Mouse (Mus musculus) mouse embryonic stem cell (cell line): ENCODE data around the gene Urm1.
"Not testable (repeated sequence)": the region's sequence is repeated elsewhere in the genome, so short reads cannot be mapped to it uniquely, and the experiment has no call there.

Experiments
- in situ Hi-C, 2 experiments: fragments of 300-500 bp; cut with MboI; formaldehyde crosslinking; loops; 1 replicate in 1 of 2; 3 replicates in 1 of 2; pipeline ENCODE4 v1.14.3; 2019 to 2020; ENCODE audit warnings: low sequenced_read_pairs in 2 of 2, low pct_unique_long_range_greater_than_20kb in 1 of 2, mixed read lengths in 1 of 2; ENCODE audit not compliant: unreplicated experiment in 1 of 2

Gene Urm1

DNA sequence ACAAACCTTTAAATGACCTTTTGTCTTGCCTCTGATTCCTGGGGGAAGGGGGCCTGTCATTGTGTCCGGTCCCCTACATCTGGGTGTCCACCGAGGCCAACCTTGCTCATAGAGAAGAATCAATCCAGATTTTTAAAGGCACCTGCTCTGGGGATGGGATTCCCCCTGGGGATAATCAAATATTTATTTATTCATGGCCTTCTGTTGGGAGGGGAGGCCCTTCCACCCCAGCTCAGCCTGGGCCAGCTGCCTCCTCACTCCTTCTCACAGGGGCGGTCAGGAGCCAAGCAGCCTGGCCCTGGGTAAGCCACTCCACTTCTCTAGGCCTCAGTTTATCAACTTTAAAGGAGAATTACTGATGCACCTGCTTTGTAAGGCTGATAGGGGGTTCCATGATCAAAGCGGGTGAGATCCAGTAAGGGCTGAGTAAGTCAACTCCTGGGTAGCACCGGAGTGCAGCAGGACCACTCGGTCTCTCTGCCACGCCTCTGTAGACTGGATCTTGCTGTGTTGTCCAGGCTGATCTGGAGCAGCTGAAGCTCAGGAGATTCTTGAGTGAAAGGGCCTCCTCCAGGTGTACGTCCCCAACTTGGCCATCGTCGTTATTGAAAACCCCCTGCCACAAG is 35.8 kb downstream of the Urm1 start:
- in situ Hi-C loops = loop anchor here in 1 of 2 experiments (5.0 kb wide), 1 partner anchor 38 kb away; no protein-coding TSS in a partner anchor

DNA sequence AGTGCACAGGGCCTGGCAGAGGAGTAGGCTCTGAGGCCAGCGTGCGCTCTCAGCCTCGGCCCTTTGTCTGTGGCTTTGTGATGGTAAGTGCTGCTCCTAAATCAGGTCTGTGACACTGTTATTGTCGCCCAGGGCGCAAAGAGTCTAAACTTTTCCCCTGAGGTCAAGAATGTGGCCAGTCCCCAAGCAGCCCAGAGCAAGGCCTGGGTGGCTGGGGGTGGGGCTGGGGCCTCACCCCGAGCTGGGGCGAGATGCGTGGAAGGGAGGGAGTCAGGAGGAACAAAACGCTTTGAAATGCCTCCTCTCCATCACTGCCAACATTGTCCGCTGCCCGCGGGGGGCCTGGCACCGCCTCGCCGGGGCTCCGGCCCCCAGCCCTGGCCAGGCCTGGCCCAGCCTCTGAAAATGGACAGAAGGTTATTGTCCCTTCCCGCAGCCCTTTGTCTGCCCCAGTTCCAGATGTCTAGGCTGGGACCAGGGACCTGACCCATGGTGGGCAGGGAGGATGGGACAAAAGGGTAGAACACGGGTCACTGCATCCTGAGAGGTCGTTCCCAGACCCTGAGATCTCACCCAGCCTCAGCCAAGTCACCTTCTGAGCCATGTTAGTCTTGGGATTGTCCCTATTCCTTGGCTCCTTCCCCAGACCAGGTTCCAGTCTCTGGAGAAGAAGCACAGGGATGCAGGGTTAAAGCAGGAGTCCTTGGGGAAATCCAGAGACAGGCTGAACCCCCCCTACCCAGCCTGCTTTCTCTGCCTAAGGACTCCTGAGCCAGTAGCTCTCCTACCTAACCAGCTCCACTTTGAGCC is 36.8 kb downstream of the Urm1 start:
- in situ Hi-C loops = loop anchor here in 1 of 2 experiments (5.0 kb wide), 1 partner anchor 39 kb away; no protein-coding TSS in a partner anchor

- in situ Hi-C loops = loop anchor here in 1 of 2 experiments (5.0 kb wide), 1 partner anchor 40 kb away; no protein-coding TSS in a partner anchor
Measured at GRCm38 (mm10) chr2:29857341-29857740, 37.5 kb downstream of the Urm1 start.

GRCm38 (mm10) chr2:29857967-29858366 is 38.1 kb downstream of the Urm1 start:
- in situ Hi-C loops = loop anchor here in 1 of 2 experiments (5.0 kb wide), 1 partner anchor 41 kb away; no protein-coding TSS in a partner anchor

DNA sequence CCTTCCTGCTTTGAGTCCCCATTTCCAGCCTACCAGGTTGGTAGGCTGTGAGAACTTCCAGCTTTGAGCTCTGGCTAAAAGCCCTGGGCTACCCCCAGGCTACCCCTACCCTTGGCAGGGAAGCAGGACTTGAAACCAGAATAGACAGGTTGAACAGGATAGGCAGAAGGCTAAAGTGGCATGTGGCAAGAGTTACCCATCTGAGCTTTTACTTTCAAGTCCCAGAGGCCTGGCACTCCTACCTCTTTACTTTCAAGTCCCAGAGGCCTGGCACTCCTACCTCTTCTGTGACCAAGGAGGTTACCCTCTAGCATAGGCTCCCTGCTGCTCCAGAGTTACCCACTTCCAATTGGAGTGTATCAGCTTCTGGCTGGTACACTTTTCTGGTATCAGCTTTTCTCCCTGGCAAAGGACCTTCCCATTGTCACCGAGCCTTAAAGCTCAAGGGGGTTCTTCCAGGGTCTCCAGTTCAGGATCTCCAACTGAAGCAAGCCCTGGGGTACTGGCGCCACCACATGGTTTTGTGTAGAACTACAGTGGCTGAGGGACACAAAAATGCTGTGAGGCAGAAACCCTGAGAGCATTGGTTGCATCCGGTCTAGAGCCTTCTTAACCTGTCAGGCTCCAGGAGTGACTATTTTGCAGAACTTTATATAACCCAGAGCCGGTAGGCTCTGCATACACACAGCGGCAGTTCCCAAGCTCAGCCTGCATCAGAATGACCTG is 39.0 kb downstream of the Urm1 start:
- in situ Hi-C loops = loop anchor here in 1 of 2 experiments (5.0 kb wide), 1 partner anchor 42 kb away; no protein-coding TSS in a partner anchor

DNA sequence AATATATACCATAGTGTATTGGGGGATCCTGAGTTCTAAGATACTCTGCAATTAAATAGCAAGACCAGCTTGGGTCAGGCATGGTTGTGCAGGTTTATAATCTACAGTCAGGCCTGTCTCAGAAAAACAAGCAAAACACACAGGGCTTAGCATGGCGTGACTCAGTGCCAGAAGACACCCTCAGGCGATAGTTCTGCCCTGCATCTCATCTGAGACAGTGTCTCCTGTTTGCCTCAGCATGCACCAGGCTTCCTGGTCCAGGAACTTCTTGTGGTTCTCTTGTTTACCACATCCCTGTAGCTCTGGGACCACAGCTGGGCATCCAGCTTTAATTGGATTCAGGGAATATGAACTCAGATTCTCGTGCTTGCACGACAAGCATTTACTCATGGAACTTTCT is 45.2 kb downstream of the Urm1 start:
- in situ Hi-C loops = loop anchor here in 1 of 2 experiments (10.0 kb wide), 1 partner anchor 100 kb away; no protein-coding TSS in a partner anchor

- in situ Hi-C loops = loop anchor here in 1 of 2 experiments (10.0 kb wide), 1 partner anchor 104 kb away; no protein-coding TSS in a partner anchor
Measured at GRCm38 (mm10) chr2:29868949-29869645, 49.2 kb downstream of the Urm1 start, which contains the start of gene Cercam. Gene Cercam, plus strand, starts transcription at chr2:29869164.

GRCm38 (mm10) chr2:29869646-29870451 is 50.0 kb downstream of the Urm1 start:
- in situ Hi-C loops = loop anchor here in 1 of 2 experiments (10.0 kb wide), 1 partner anchor 105 kb away; no protein-coding TSS in a partner anchor

- in situ Hi-C loops = no loop called here
Measured at GRCm38 (mm10) chr2:29872581-29873295, 52.9 kb downstream of the Urm1 start.

DNA sequence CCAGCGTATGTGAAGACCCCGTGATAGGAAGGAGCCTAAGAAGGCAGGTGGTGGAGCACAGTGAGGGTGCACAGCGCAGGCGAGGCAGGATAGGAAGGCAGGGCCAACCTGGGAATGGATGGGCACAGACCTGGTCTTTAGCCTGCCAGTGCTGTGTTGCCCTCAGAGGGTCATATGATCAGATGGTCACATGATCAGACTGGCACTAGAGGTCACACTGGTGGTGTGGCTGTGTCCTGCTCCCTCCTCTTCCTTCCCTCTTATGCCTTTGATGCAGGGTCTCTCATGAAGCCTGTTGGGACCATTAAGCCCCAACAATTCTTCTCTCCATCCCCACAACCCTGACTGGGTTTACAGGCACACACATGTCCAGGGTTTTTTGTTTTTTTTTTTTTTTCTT is 53.9 kb downstream of the Urm1 start:
- in situ Hi-C loops = no loop called here

GRCm38 (mm10) chr2:29878061-29878460 is 58.2 kb downstream of the Urm1 start:
- in situ Hi-C loops = no loop called here

DNA sequence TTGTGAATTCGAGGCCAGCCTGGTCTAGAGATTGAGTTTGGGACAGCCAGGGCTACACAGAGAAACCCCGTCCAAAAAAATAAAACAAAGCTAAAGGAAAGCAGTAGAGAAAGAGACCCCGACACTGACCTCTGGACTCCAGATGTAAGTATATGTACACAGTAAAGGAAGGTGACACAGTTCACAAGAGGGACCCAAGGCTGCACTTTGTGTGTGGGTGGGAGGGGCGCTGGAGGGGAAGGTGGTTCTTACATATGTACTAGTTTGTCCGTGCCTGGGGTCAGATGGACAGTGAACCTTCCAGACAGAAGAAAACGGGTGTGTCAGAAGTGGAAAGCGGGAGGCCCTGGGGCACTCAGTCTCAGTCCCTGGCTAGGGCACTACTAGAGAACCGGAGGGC is 59.3 kb downstream of the Urm1 start:
- in situ Hi-C loops = no loop called here

- in situ Hi-C loops = no loop called here
Measured at GRCm38 (mm10) chr2:29879964-29880830, 60.3 kb downstream of the Urm1 start.

GRCm38 (mm10) chr2:29886659-29887292 is 66.9 kb downstream of the Urm1 start:
- in situ Hi-C loops = not testable (repeated sequence)

- in situ Hi-C loops = no loop called here
Measured at GRCm38 (mm10) chr2:29889066-29889944, 69.4 kb downstream of the Urm1 start, which contains the start of gene Odf2. Gene Odf2, plus strand, starts transcription at chr2:29889221.
